In genomic region chr14:57104106-57105023, GRCm38 (mm10) we compare ENCODE assay signal across 9 mouse cellular contexts. TPM values are rescaled to one million over a fixed set of nuclear protein-coding genes. Genes with fewer than 3 reads are reported as not detected.
A peak's percentile ranks its signal among the peaks of the same experiment; 100 is the strongest.
DNase-seq lines count a peak whose midpoint lies in the region; ATAC-seq and TF ChIP-seq lines count a peak whose summit lies in the region.
"Had no signal": no experiment of that assay in that cellular context is flagged by ENCODE, and none has a peak within 500 bp of the region (broad histone marks: within the 10 kb centered on the region; RNA-seq: fewer than 3 reads in every experiment).

Gene Gjb2 (minus strand): TSS chr14:57104702.

- H3K27ac ChIP-seq in spleen, adult 2 months (ENCODE audit: insufficient read depth, low read length): no peak within 1 kb of the TSS
- H3K27ac ChIP-seq in hindbrain, embryonic 10.5 days: peak within 1 kb of the TSS; percentile 60
- no peak within 1 kb of the TSS for H3K27ac ChIP-seq in lung, embryonic 16.5 days (ENCODE audit: low read length)

- peak; percentile 73 for ATAC-seq in lung, embryonic 16.5 days (ENCODE audit: low read depth)

- no peaks in the 10 kb centered on the region for H3K9me3 ChIP-seq in hindbrain, embryonic 10.5 days
- H3K9me3 ChIP-seq in lung, embryonic 16.5 days (ENCODE audit: control insufficient read depth, low read length): no peaks in the 10 kb centered on the region

- H3K27me3 ChIP-seq in spleen, adult 2 months (ENCODE audit: control insufficient read depth, insufficient read depth, low read length): peaks cover 16% of the 10 kb centered on the region
- H3K27me3 ChIP-seq in hindbrain, embryonic 10.5 days (ENCODE audit: insufficient read depth, poor library complexity, severe bottlenecking): peaks cover 69% of the 10 kb centered on the region
- H3K27me3 ChIP-seq in lung, embryonic 16.5 days (ENCODE audit: control insufficient read depth, insufficient read depth, low read depth, low read length): peaks cover 55% of the 10 kb centered on the region

- TF ChIP-seq CTCF in spleen, adult 2 months (IDR thresholded peaks at IDR 0.05; ENCODE audit: extremely low read depth, insufficient read depth, insufficient read length, insufficient replicate concordance): no peak

- H3K4me1 ChIP-seq in spleen, adult 2 months (ENCODE audit: control insufficient read depth, insufficient read depth, insufficient read length): no peaks in the 10 kb centered on the region; the same call in 1 of the 2 replicates
- H3K4me1 ChIP-seq in hindbrain, embryonic 10.5 days (replicated peaks): peaks cover 27% of the 10 kb centered on the region
- H3K4me1 ChIP-seq in lung, embryonic 16.5 days (replicated peaks; ENCODE audit: control insufficient read depth, insufficient read depth, low read length): peaks cover 9% of the 10 kb centered on the region; the same call in 1 of the 2 replicates

- no peaks in the 10 kb centered on the region for H3K36me3 ChIP-seq in spleen, adult 2 months (ENCODE audit: control insufficient read depth, insufficient read depth, low read length)
- H3K36me3 ChIP-seq in hindbrain, embryonic 10.5 days: no peaks in the 10 kb centered on the region
- no peaks in the 10 kb centered on the region for H3K36me3 ChIP-seq in lung, embryonic 16.5 days (ENCODE audit: control insufficient read depth, insufficient read depth, low read length)

- H3K4me3 ChIP-seq in spleen, adult 2 months (ENCODE audit: extremely low read depth, insufficient read depth, insufficient read length): peak within 1 kb of the TSS; percentile 46; the same call in 1 of the 2 replicates
- H3K4me3 ChIP-seq in hindbrain, embryonic 10.5 days: peak within 1 kb of the TSS; percentile 79
- peak within 1 kb of the TSS; percentile 67 for H3K4me3 ChIP-seq in lung, embryonic 16.5 days (ENCODE audit: low read length)

- peak within 1 kb of the TSS; percentile 63 for H3K9ac ChIP-seq in lung, embryonic 16.5 days (ENCODE audit: low read length)

- 2% methylated on average over 87 of the region's 101 CpGs for WGBS in spleen, adult 2 months
- WGBS in hindbrain, embryonic 10.5 days: under 1% methylated on average over 101 of the region's 101 CpGs
- WGBS in lung, embryonic 16.5 days: under 1% methylated on average over 100 of the region's 101 CpGs

- no peak for TF ChIP-seq POLR2A in spleen, adult 2 months (IDR thresholded peaks at IDR 0.05; ENCODE audit: low read depth, low read length)

- DNase-seq in spleen, adult 2 months (ENCODE audit: low read depth in 1 of 2, low spot score in 2 of 2): no peak
- DNase-seq in spleen, postnatal 36 days (ENCODE audit: low spot score in 2 of 2): no peak
- peak; percentile 58 for DNase-seq in embryo, embryonic 9.5 days (ENCODE audit: extremely low spot score)
- peak; percentile 60 for DNase-seq in hindbrain, embryonic 10.5 days (ENCODE audit: low spot score)
- DNase-seq in layer of hippocampus, adult 8-10 months (ENCODE audit: low spot score in 2 of 2): peak in 1 of 2 experiments; percentile 15
- DNase-seq in retina, embryonic 14.5 days (ENCODE audit: low spot score): peak; percentile 59
- no peak for DNase-seq in MN1 (ENCODE audit: low spot score)

- H3K4me2 ChIP-seq in lung, embryonic 16.5 days (ENCODE audit: low read depth, low read length): peak within 1 kb of the TSS; percentile 100

RNA-seq across cellular contexts. Expression of gene Gjb2, which starts in this region (rescaled TPM):
- 0.49 and 0.66 TPM in 2 replicates for polyA plus RNA-seq in spleen, adult 2 months (2012; rRNA removed)
- 4.4 and 9.0 TPM in 2 replicates for polyA plus RNA-seq in hindbrain, embryonic 10.5 days (2016; fragmentation: Nextera tagmentation; extraction: Ambion mirVana)
- 10 to 100 TPM in 3 of 4 experiments, 1 to 10 TPM in 1; 9.1 to 14.5 (median 10.3) TPM for total RNA-seq in layer of hippocampus, adult 8-10 months (2022)
- polyA plus RNA-seq in lung, embryonic 16.5 days (2015; fragmentation: Nextera tagmentation; extraction: Ambion mirVana): 1.3 and 1.8 TPM in 2 replicates
- total RNA-seq: neutrophil, adult 5-6 weeks had no signal

Comparison
In these comparisons a context has a peak if more than half of its experiments do, and no peak if none do; other contexts are left out.
1. DNase-seq: peak in embryo, embryonic 9.5 days (single experiment), hindbrain, embryonic 10.5 days (single experiment) and retina, embryonic 14.5 days (single experiment); none in spleen, adult 2 months (0 of 2), spleen, postnatal 36 days (0 of 2) and MN1 (single experiment).
2. Peak in every context shown above with its lines, with median percentiles within 50 percentile points of each other: H3K4me3 ChIP-seq.